Mouse (Mus musculus) embryonic facial prominence, embryonic 14.5 days (tissue): ENCODE results near the gene Ntn3. TPM values are rescaled to one million over a fixed set of nuclear protein-coding genes. Genes with fewer than 3 reads are reported as not detected.

ENCODE experiments used
- ATAC-seq: fragments of 200-750 bp; cut with Nextera tagmentation; 2 replicates; pipeline ENCODE4 v1.8.0; 2017; ENCODE audit warnings: low read depth, moderate number of reproducible peaks, moderate TSS enrichment
- DNase-seq: peaks from one replicate; pipeline ENCODE4 v3.0.0-alpha.2; 2015; ENCODE audit warnings: low spot score
- H3K27ac ChIP-seq: fragments of 300-500 bp; sonication (generic); replicated peaks from 2 replicates; pipeline ENCODE4 v1.5.1; 2014; ENCODE audit warnings: low read depth, mild to moderate bottlenecking, low read length, moderate library complexity
- H3K27me3 ChIP-seq: fragments of 300-500 bp; sonication (generic); replicated peaks from 2 replicates; pipeline ENCODE4 v1.6.1; 2014; ENCODE audit warnings: low read length; ENCODE audit not compliant: control insufficient read depth, insufficient read depth
- H3K36me3 ChIP-seq: fragments of 300-500 bp; sonication (generic); 2 replicates; pipeline ENCODE4 v1.6.1; 2014; ENCODE audit warnings: low read length, mixed read lengths; ENCODE audit not compliant: control insufficient read depth, insufficient read depth
- H3K4me1 ChIP-seq: fragments of 300-500 bp; sonication (generic); 2 replicates; pipeline ENCODE4 v1.6.1; 2014; ENCODE audit warnings: antibody characterized with exemption, low read length; ENCODE audit not compliant: control insufficient read depth, insufficient read depth
- H3K4me2 ChIP-seq: fragments of 300-500 bp; sonication (generic); 2 replicates; pipeline ENCODE4 v1.6.1; 2014; ENCODE audit warnings: low read depth, mild to moderate bottlenecking, low read length, moderate library complexity, mixed read lengths
- H3K4me3 ChIP-seq: fragments of 300-500 bp; sonication (generic); 2 replicates; pipeline ENCODE4 v1.5.1; 2014; ENCODE audit warnings: low read depth, mild to moderate bottlenecking, low read length
- H3K9ac ChIP-seq: fragments of 300-500 bp; sonication (generic); 2 replicates; pipeline ENCODE4 v1.6.1; 2014; ENCODE audit warnings: low read depth, mild to moderate bottlenecking, low read length, moderate library complexity, mixed read lengths
- H3K9me3 ChIP-seq: fragments of 300-500 bp; sonication (generic); 2 replicates; pipeline ENCODE4 v1.6.1; 2016; ENCODE audit warnings: low read length; ENCODE audit not compliant: control insufficient read depth
- WGBS: fragments of 180-500 bp; shearing (Covaris S2); extraction: QIAGEN DNeasy Blood & Tissue Kit; methylation state at CpG from one replicate; pipeline ENCODE4 v1.1.7; 2014; 5-methylcytosine and 5-hydroxymethylcytosine counted together
- polyA plus RNA-seq: library from polyadenylated mRNA; unstranded; fragments of >200 nt; fragmentation: Nextera tagmentation; extraction: Ambion mirVana; gene quantifications from 2 replicates; pipeline ENCODE4 v1.2.1, GENCODE M21; 2014

Gene Ntn3
- polyA plus RNA-seq, 1 experiment from 2014 or later: 9.6 TPM

- Histone ChIP-seq H3K4me3 (peak overlapping the region; percentile 75), H3K9me3 (no peaks in the 10 kb centered on the region), H3K9ac (peak overlapping the region; percentile 78), H3K27ac (peak overlapping the region; percentile 93), H3K27me3 (no peaks in the 10 kb centered on the region), H3K36me3 (no peaks in the 10 kb centered on the region), H3K4me1 (peaks cover 77% of the 10 kb centered on the region), H3K4me2 (peak overlapping the region; percentile 92)
- WGBS: 55% methylated on average over 33 of the region's 34 CpGs
- DNase-seq (no peak), ATAC-seq (no peak)
Observed at GRCm38 (mm10) chr17:24207768-24208640, 1.3 kb downstream of the Ntn3 start.

DNA sequence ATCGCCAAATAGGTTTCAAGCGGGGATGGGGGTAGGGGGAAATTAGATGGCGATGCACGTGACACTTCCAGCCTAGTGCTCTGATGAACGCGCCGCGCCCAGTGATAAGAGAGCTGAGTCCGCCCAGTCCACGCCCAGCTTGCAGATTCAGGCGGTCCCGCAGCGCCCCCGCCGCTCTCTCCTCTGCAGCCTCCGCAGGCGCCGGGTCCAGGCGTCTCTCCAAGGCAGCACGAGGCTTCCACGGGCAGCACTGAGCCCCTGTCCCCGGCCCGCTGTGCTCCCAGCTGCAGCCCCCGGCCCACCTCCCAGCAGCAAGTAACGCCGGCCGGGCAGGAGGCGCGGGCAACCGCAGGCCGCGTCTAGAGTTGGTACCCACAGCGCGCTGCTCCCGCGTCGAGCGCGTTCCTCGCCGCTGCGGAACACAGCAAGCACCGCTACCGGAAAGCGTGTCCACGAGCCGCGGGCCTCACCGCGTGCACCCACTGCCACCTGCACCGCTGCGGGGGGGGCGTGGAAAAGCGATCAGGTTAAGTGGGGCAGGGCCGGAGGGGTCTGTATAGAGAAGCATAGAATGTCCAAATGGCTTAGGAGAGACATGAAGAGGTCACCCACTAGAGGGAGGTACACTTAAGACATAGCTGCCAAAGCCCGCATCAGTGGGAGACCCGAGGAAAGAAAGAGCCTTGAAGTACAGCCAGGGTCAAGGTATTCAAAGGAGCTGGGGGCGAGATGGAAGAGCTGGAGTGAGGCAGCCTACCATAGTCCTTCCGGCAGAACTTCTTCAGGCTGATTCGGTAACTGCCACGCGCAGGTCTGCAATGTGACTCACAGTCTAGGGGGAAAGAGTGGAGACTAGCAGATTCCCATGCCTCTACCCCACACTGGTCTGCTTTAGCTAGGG, 2.6 kb downstream of the Ntn3 start:
- H3K4me2 ChIP-seq: peak overlapping the region; percentile 92
- H3K27me3 ChIP-seq: no peaks in the 10 kb centered on the region
- no peaks in the 10 kb centered on the region for H3K9me3 ChIP-seq
- H3K4me1 ChIP-seq: peaks cover 74% of the 10 kb centered on the region
- ATAC-seq (0 out of 2 replicates have a peak, but pooled peaks have one; percentile 6), DNase-seq (peak; percentile 83)
- 6% methylated on average over 51 of the region's 62 CpGs for WGBS
- no peaks in the 10 kb centered on the region for H3K36me3 ChIP-seq
- peak overlapping the region; percentile 75 for H3K4me3 ChIP-seq
- peak overlapping the region; percentile 78 for H3K9ac ChIP-seq
- peak overlapping the region; percentile 65; the same call in 1 of the 2 replicates for H3K27ac ChIP-seq

DNA sequence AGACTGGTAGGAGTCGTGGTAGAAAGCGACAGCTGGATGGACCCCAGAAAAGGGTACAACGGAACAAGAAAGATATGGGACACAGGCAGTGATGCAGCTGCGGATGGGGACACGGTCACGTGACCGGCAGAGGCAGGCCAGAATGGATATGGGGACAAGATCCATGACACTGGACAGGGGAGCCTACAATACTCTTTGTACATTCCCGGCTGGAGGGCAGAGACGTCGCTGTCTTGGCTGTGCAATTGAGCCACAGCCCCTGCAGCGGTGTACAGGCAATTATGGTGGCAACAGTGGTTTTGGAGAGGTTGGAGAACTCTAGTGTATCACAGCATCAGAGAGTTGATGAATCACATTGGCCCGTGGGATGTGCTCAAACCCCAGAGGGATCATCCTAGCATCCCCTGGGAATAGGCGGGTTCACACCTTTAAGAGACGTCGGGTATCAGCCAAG, 3.4 kb downstream of the Ntn3 start:
- Histone ChIP-seq H3K4me1 (peaks cover 67% of the 10 kb centered on the region), H3K27me3 (no peaks in the 10 kb centered on the region)

DNA sequence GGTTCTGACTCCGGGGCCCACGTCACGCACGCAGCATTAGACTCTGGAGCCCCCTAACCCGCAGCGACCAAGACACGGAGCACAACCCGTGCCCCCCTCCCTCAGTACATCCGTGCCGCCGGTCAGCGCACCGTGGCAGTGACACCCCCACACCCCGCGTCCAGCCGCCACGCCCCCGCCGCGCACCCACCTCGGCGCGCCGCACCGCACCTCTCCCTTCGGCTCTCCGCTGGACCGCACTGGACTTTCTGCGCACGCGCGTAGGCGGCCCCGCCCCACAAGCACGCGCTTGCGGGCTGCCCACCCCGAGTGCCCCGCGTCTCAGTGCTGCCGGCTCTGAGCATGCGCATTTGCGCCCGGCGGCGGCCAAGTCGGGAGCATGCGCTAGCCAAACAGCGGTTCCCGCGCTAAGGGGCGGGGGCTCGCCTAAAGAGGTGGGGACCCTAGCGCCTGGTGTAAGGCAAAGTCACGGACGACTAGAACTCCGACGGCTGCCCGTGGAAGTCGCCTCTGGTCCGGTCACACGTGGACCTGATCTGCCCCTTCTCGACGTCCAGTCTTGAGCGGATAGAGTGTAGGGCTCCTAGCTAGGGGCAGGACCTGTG, 3.9 kb downstream of the Ntn3 start, which contains the start of gene Tbc1d24:
Tbc1d24 (minus strand) TSS at position 279 of the 605 bp plus-strand sequence.
- Histone ChIP-seq H3K4me2 (peak within 1 kb of the TSS; percentile 92), H3K36me3 (no peaks in the 10 kb centered on the region), H3K27me3 (no peaks in the 10 kb centered on the region), H3K9me3 (no peaks in the 10 kb centered on the region), H3K9ac (peak within 1 kb of the TSS; percentile 84), H3K4me1 (peaks cover 62% of the 10 kb centered on the region), H3K4me3 (peak within 1 kb of the TSS; percentile 75), H3K27ac (peak within 1 kb of the TSS; percentile 65)
- peak; percentile 81 for ATAC-seq
- DNase-seq: peak; percentile 96
- WGBS: under 1% methylated on average over 39 of the region's 65 CpGs

More for the DNA sequence above, 3.4 kb downstream of the Ntn3 start:
- peak overlapping the region; percentile 75 for H3K4me3 ChIP-seq
- H3K9me3 ChIP-seq: no peaks in the 10 kb centered on the region
- peak overlapping the region; percentile 78 for H3K9ac ChIP-seq
- H3K36me3 ChIP-seq: no peaks in the 10 kb centered on the region
- peak overlapping the region; percentile 92 for H3K4me2 ChIP-seq
- peak; percentile 3 for ATAC-seq
- DNase-seq: peak; percentile 38
- WGBS: 6% methylated on average over 15 of the region's 15 CpGs
- peak overlapping the region; percentile 65 for H3K27ac ChIP-seq

DNA sequence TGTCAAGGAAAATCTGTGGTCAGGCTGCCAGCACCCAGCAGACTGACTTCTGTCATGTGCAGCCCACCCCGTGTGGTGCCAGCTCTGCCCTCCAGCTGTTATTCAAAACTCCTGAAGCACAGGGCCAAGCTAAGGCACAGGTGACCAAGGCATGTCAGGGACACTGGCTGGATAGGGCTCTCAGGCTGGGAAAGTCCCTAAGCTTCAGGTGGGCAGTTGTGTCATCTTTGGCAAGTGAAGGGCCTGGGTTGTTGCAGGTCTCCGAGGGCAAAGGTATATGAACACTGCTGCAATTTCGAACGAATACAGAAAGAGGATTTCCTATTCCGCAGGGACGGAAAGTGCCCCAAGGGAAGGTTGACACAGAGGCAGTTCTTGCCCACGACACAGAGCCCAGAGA, 4.5 kb downstream of the Ntn3 start:
- Histone ChIP-seq H3K4me3 (peak overlapping the region; percentile 75), H3K36me3 (no peaks in the 10 kb centered on the region), H3K4me2 (peak overlapping the region; percentile 92), H3K9ac (peak overlapping the region; percentile 84), H3K27me3 (no peaks in the 10 kb centered on the region), H3K9me3 (no peaks in the 10 kb centered on the region), H3K27ac (peak overlapping the region; percentile 41), H3K4me1 (peaks cover 56% of the 10 kb centered on the region)
- DNase-seq: no peak
- no peak for ATAC-seq
- WGBS: 9% methylated on average over 7 of the region's 7 CpGs

GRCm38 (mm10) chr17:24203611-24204534, 5.5 kb downstream of the Ntn3 start:
- Histone ChIP-seq H3K9ac (no peak overlapping the region; the same call in 1 of the 2 replicates), H3K4me1 (peaks cover 51% of the 10 kb centered on the region)
- 74% methylated on average over 3 of the region's 3 CpGs for WGBS

DNA sequence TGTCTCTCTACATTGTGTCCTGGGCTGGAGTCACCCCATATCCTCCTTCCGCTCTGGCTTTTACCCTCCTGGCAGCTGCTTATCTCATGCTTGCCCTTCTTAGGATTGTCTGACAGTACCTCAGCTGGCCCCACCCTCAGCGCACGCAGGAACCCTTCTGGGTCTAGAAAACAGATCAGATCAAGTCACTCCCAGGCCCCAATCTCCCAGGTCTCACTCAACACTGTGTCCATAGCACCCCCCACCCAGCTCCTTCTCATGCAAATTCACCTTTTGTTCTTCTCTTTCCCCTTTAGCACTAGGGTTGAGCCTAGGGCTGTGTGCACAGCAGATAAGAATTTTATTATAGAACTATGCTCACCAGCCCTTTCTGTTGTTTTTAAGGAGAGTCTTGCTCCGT, 6.3 kb downstream of the Ntn3 start:
- Histone ChIP-seq H3K27ac (no peak overlapping the region), H3K9ac (no peak overlapping the region), H3K4me1 (peaks cover 43% of the 10 kb centered on the region)

More at GRCm38 (mm10) chr17:24203611-24204534, 5.5 kb downstream of the Ntn3 start:
- Histone ChIP-seq H3K36me3 (no peaks in the 10 kb centered on the region), H3K27ac (no peak overlapping the region), H3K4me3 (peak overlapping the region; percentile 75; the same call in 1 of the 2 replicates), H3K4me2 (peak overlapping the region; percentile 92), H3K27me3 (no peaks in the 10 kb centered on the region), H3K9me3 (no peaks in the 10 kb centered on the region)
- DNase-seq: no peak
- no peak for ATAC-seq

More for the DNA sequence above, 6.3 kb downstream of the Ntn3 start:
- Histone ChIP-seq H3K4me3 (no peak overlapping the region), H3K36me3 (no peaks in the 10 kb centered on the region), H3K9me3 (no peaks in the 10 kb centered on the region), H3K27me3 (no peaks in the 10 kb centered on the region), H3K4me2 (peak overlapping the region; percentile 11; the same call in 1 of the 2 replicates)
- ATAC-seq (no peak), DNase-seq (no peak)
- WGBS: 47% methylated on average over 4 of the region's 4 CpGs
